Mouse (Mus musculus): Measurements from ENCODE around the gene Prdx2. TPM values are rescaled to one million over a fixed set of nuclear protein-coding genes. Genes with fewer than 3 reads are reported as not detected.

Gene Prdx2
- polyA plus RNA-seq, 1 experiment from 2014 or later, result 1,271 TPM

Small RNAs within 50 kb of the gene (microRNA-seq; reads per million reads assigned to microRNA genes)
- not detected for gene Gm24197

Other genes starting within 250 kb of the Prdx2 start
- 2.2 and 3.5 TPM in 2 replicates for gene G430095P16Rik, start 246.6 kb upstream of the Prdx2 start, polyA plus RNA-seq (2016; fragmentation: Nextera tagmentation; extraction: Ambion mirVana)
- gene Nfix, start 169.2 kb upstream of the Prdx2 start, polyA plus RNA-seq (2016; fragmentation: Nextera tagmentation; extraction: Ambion mirVana), result 31.9 and 33.2 TPM in 2 replicates
- gene Dand5, start 146.8 kb upstream of the Prdx2 start, polyA plus RNA-seq (2016; fragmentation: Nextera tagmentation; extraction: Ambion mirVana), result 5.3 and 5.6 TPM in 2 replicates
- gene Gadd45gip1, start 138.1 kb upstream of the Prdx2 start, polyA plus RNA-seq (2016; fragmentation: Nextera tagmentation; extraction: Ambion mirVana), result 43.0 and 44.8 TPM in 2 replicates
- gene Rad23a, start 128.9 kb upstream of the Prdx2 start, polyA plus RNA-seq (2016; fragmentation: Nextera tagmentation; extraction: Ambion mirVana), result 108 and 118 TPM in 2 replicates
- 619 TPM in 2 replicates for gene Calr, start 122.7 kb upstream of the Prdx2 start, polyA plus RNA-seq (2016; fragmentation: Nextera tagmentation; extraction: Ambion mirVana)
- 110 and 111 TPM in 2 replicates for gene Farsa, start 112.6 kb upstream of the Prdx2 start, polyA plus RNA-seq (2016; fragmentation: Nextera tagmentation; extraction: Ambion mirVana)
- gene Syce2, start 97.5 kb upstream of the Prdx2 start, polyA plus RNA-seq (2016; fragmentation: Nextera tagmentation; extraction: Ambion mirVana), result 76.7 and 82.9 TPM in 2 replicates
- gene Gcdh, start 75.7 kb upstream of the Prdx2 start, polyA plus RNA-seq (2016; fragmentation: Nextera tagmentation; extraction: Ambion mirVana), result 31.1 and 33.2 TPM in 2 replicates
- 2.4 and 3.5 TPM in 2 replicates for gene Klf1, start 67.7 kb upstream of the Prdx2 start, polyA plus RNA-seq (2016; fragmentation: Nextera tagmentation; extraction: Ambion mirVana)
- gene Dnase2a, start 61.0 kb upstream of the Prdx2 start, polyA plus RNA-seq (2016; fragmentation: Nextera tagmentation; extraction: Ambion mirVana), result 8.7 and 9.8 TPM in 2 replicates
- 29.3 and 35.3 TPM in 2 replicates for gene Mast1, start 32.2 kb upstream of the Prdx2 start, polyA plus RNA-seq (2016; fragmentation: Nextera tagmentation; extraction: Ambion mirVana)
- gene Rtbdn, start 22.6 kb upstream of the Prdx2 start, polyA plus RNA-seq (2016; fragmentation: Nextera tagmentation; extraction: Ambion mirVana), result 0.88 and 1.6 TPM in 2 replicates
- gene Gm49661, start 154 bp upstream of the Prdx2 start, polyA plus RNA-seq (2016; fragmentation: Nextera tagmentation; extraction: Ambion mirVana), result not detected in 2 replicates
- gene Rnaseh2a, start 180 bp downstream of the Prdx2 start, polyA plus RNA-seq (2016; fragmentation: Nextera tagmentation; extraction: Ambion mirVana), result 117 and 124 TPM in 2 replicates
- gene Junb, start 9.1 kb downstream of the Prdx2 start, polyA plus RNA-seq (2016; fragmentation: Nextera tagmentation; extraction: Ambion mirVana), result 4.8 and 4.9 TPM in 2 replicates
- 16.1 and 18.2 TPM in 2 replicates for gene Hook2, start 21.0 kb downstream of the Prdx2 start, polyA plus RNA-seq (2016; fragmentation: Nextera tagmentation; extraction: Ambion mirVana)
- not detected in 2 replicates for gene Best2, start 44.9 kb downstream of the Prdx2 start, polyA plus RNA-seq (2016; fragmentation: Nextera tagmentation; extraction: Ambion mirVana)
- 140 TPM in 2 replicates for gene Asna1, start 55.7 kb downstream of the Prdx2 start, polyA plus RNA-seq (2016; fragmentation: Nextera tagmentation; extraction: Ambion mirVana)
- gene Trir, start 57.2 kb downstream of the Prdx2 start, polyA plus RNA-seq (2016; fragmentation: Nextera tagmentation; extraction: Ambion mirVana), result 156 and 175 TPM in 2 replicates
- 45.1 and 50.7 TPM in 2 replicates for gene Tnpo2, start 67.3 kb downstream of the Prdx2 start, polyA plus RNA-seq (2016; fragmentation: Nextera tagmentation; extraction: Ambion mirVana)
- 32.1 and 33.7 TPM in 2 replicates for gene Fbxw9, start 90.5 kb downstream of the Prdx2 start, polyA plus RNA-seq (2016; fragmentation: Nextera tagmentation; extraction: Ambion mirVana)
- 1.3 TPM in 1 of 2 replicates, not detected in the other for gene Gm5741, start 98.4 kb downstream of the Prdx2 start, polyA plus RNA-seq (2016; fragmentation: Nextera tagmentation; extraction: Ambion mirVana)
- gene Dhps, start 102.2 kb downstream of the Prdx2 start, polyA plus RNA-seq (2016; fragmentation: Nextera tagmentation; extraction: Ambion mirVana), result 74.2 and 82.3 TPM in 2 replicates
- gene Wdr83os, start 111.2 kb downstream of the Prdx2 start, polyA plus RNA-seq (2016; fragmentation: Nextera tagmentation; extraction: Ambion mirVana), result 117 and 118 TPM in 2 replicates
- 48.2 and 48.8 TPM in 2 replicates for gene Wdr83, start 111.7 kb downstream of the Prdx2 start, polyA plus RNA-seq (2016; fragmentation: Nextera tagmentation; extraction: Ambion mirVana)
- 14.9 and 17.8 TPM in 2 replicates for gene Man2b1, start 113.7 kb downstream of the Prdx2 start, polyA plus RNA-seq (2016; fragmentation: Nextera tagmentation; extraction: Ambion mirVana)
- gene Zfp791, start 153.5 kb downstream of the Prdx2 start, polyA plus RNA-seq (2016; fragmentation: Nextera tagmentation; extraction: Ambion mirVana), result 1.4 and 1.7 TPM in 2 replicates
- gene Cks1brt, start 182.3 kb downstream of the Prdx2 start, polyA plus RNA-seq (2016; fragmentation: Nextera tagmentation; extraction: Ambion mirVana), result not detected in 2 replicates

Data from forebrain, embryonic 12.5 days (tissue).